Mouse (Mus musculus) lung, postnatal 10 days (tissue): Measurements from ENCODE around the gene Mylk.
A peak's percentile ranks its signal among the peaks of the same experiment; 100 is the strongest.

Experiments used
- DNase-seq: peaks from one replicate; pipeline ENCODE4 v3.0.0; 2021

Gene Mylk

GRCm38 (mm10) chr16:34855136-34855535, 110.1 kb downstream of the Mylk start:
- DNase-seq = peak; percentile 38

- no peak for DNase-seq
Observed at GRCm38 (mm10) chr16:34855751-34856150, 110.7 kb downstream of the Mylk start.

- no peak for DNase-seq
Observed at GRCm38 (mm10) chr16:34857631-34858030, 112.6 kb downstream of the Mylk start.

GRCm38 (mm10) chr16:34860761-34861160, 115.8 kb downstream of the Mylk start:
- DNase-seq = no peak

- DNase-seq = peak; percentile 29
Observed at GRCm38 (mm10) chr16:34861744-34862365, 116.8 kb downstream of the Mylk start.

GRCm38 (mm10) chr16:34865373-34865772, 120.4 kb downstream of the Mylk start:
- peak; percentile 58 for DNase-seq

GRCm38 (mm10) chr16:34867217-34867616, 122.2 kb downstream of the Mylk start:
- DNase-seq = peak; percentile 53

GRCm38 (mm10) chr16:34880031-34880778, 135.2 kb downstream of the Mylk start:
- no peak for DNase-seq

- peak; percentile 45 for DNase-seq
Observed at GRCm38 (mm10) chr16:34880815-34881214, 135.8 kb downstream of the Mylk start.

- DNase-seq = no peak
Observed at GRCm38 (mm10) chr16:34887037-34887436, 142.0 kb downstream of the Mylk start.

GRCm38 (mm10) chr16:34894016-34894415, 149.0 kb downstream of the Mylk start:
- DNase-seq = no peak

- DNase-seq = no peak
Observed at GRCm38 (mm10) chr16:34895916-34896315, 150.9 kb downstream of the Mylk start.

GRCm38 (mm10) chr16:34896996-34897395, 152.0 kb downstream of the Mylk start:
- DNase-seq = no peak

- DNase-seq = peak; percentile 75
Observed at GRCm38 (mm10) chr16:34898057-34898789, 153.2 kb downstream of the Mylk start.

GRCm38 (mm10) chr16:34899071-34899808, 154.2 kb downstream of the Mylk start:
- DNase-seq = peak; percentile 73

- DNase-seq = no peak
Observed at GRCm38 (mm10) chr16:34899997-34900396, 155.0 kb downstream of the Mylk start.

GRCm38 (mm10) chr16:34900471-34900870, 155.5 kb downstream of the Mylk start:
- no peak for DNase-seq

GRCm38 (mm10) chr16:34901031-34901430, 156.0 kb downstream of the Mylk start:
- no peak for DNase-seq

- DNase-seq = no peak
Observed at GRCm38 (mm10) chr16:34901611-34902293, 156.7 kb downstream of the Mylk start.

GRCm38 (mm10) chr16:34902294-34902680, 157.3 kb downstream of the Mylk start:
- peak; percentile 88 for DNase-seq

GRCm38 (mm10) chr16:34902761-34903160, 157.8 kb downstream of the Mylk start:
- DNase-seq = no peak

GRCm38 (mm10) chr16:34904876-34905275, 159.9 kb downstream of the Mylk start:
- no peak for DNase-seq
